Mouse (Mus musculus): ENCODE measurements around the gene Pdf. TPM values are rescaled to one million over a fixed set of nuclear protein-coding genes. Genes with fewer than 3 reads are reported as not detected.

Gene Pdf
- total and polyA plus RNA-seq, 3 experiments, result 36.0 to 43.6 TPM; not detected in 1

DNA sequence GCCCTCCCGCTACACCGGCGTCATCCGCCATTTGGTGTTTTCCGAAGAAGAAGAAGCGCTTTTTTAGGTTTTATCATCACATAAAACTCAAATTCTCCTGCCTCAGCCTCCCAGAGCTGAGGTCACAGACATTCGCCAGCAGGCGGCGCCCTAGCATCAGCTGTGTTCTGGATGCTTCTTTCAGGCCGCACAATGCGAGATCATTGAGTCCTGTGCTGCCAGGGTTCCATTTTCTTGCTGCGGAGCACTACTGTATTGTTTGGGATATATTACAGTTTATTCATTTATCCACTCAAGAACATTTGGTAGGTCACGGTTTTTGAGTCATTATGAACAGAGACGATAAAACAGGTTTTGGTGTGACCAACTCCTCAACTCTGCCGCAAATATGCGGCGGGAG is 36.9 kb upstream of the Pdf start:
- Histone ChIP-seq H3K79me2 (ENCODE audit: control insufficient read depth, insufficient read depth, low read length, poor library complexity) (peaks cover 2% of the 10 kb centered on the region), H3K9me3 (replicated peaks; ENCODE audit: insufficient read depth, low read length) (no peaks in the 10 kb centered on the region), H3K4me3 (ENCODE audit: control insufficient read depth in 1 of 2, insufficient read depth in 1 of 2, low read depth in 2 of 2, low read length in 2 of 2) (no peak overlapping the region), H3K9ac (ENCODE audit: control insufficient read depth, low read depth, low read length, poor library complexity, severe bottlenecking) (no peak overlapping the region), H3K36me3 (ENCODE audit: control insufficient read depth in 1 of 2, insufficient read depth in 2 of 2, low read length in 2 of 2) (peaks cover 0 to 13% of the 10 kb centered on the region in 2 experiments; a peak in 2 of 4 replicates), H3K27ac (ENCODE audit: control insufficient read depth, low read depth, low read length) (no peak overlapping the region), H3K4me1 (ENCODE audit: control insufficient read depth in 1 of 2, insufficient read depth in 2 of 2, low read length in 2 of 2) (no peaks in the 10 kb centered on the region), H3K27me3 (ENCODE audit: control insufficient read depth in 1 of 2, insufficient read depth in 2 of 2, low read length in 2 of 2) (no peaks in the 10 kb centered on the region)
- peak; percentile 34 for DNase-seq (ENCODE audit: low read depth, low spot score)
- TF ChIP-seq TBP (IDR thresholded peaks at IDR 0.05; ENCODE audit: low read depth, low read length), result no peak
- peak; percentile 19 for TF ChIP-seq RAD21 (IDR thresholded peaks at IDR 0.05; ENCODE audit: low read depth, low read length)
- TF ChIP-seq CTCF (IDR thresholded peaks at IDR 0.05 in 2 of 3, conservative IDR thresholded peaks at IDR 0.05 in 1 of 3; ENCODE audit: control insufficient read depth in 1 of 3, insufficient read depth in 1 of 3, low read depth in 2 of 3, low read length in 3 of 3, poor library complexity in 1 of 3, severe bottlenecking in 1 of 3), result peak; percentile 41 to 77 (median 54)

DNA sequence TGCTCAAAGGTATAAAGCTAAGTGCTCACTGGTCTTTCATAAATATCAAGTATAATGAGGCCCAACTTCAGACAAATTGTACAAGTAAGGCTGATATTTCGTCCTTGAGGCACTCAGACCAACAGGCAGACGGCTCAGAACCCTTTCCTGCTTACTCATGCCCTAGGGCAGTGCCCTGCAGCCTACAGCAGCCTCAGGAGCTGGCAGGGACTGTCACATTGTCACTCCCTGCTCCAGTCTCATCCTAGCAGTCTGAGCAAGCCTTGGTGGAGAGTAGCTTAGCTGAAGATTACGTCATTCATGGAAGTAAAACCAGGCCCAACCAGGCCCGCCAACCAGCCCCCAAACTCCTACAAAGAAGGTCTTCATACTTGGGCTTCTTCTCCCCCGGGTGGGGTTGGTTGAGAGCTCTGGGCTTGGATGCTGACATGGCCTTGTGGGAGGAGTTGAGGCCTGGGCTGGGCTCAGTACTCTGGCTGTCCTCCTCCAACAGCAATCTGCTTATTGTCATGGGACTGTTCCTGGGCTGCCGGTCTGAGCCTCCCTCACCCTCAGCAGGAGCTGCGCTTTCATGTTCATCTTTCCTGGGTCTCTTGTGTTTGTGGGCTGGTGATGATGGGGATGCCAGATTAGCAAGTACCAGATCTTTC is 27.9 kb upstream of the Pdf start:
- peaks cover 0 to 11% of the 10 kb centered on the region in 2 experiments; a peak in 2 of 4 replicates for H3K36me3 ChIP-seq (ENCODE audit: control insufficient read depth in 1 of 2, insufficient read depth in 2 of 2, low read length in 2 of 2)
- no peaks in the 10 kb centered on the region for H3K9me3 ChIP-seq (replicated peaks; ENCODE audit: insufficient read depth, low read length)
- no peak overlapping the region for H3K27ac ChIP-seq (ENCODE audit: control insufficient read depth, low read depth, low read length)
- H3K4me1 ChIP-seq (ENCODE audit: control insufficient read depth in 1 of 2, insufficient read depth in 2 of 2, low read length in 2 of 2), result no peaks in the 10 kb centered on the region
- H3K79me2 ChIP-seq (ENCODE audit: control insufficient read depth, insufficient read depth, low read length, poor library complexity), result no peaks in the 10 kb centered on the region
- no peak overlapping the region for H3K4me3 ChIP-seq (ENCODE audit: control insufficient read depth in 1 of 2, insufficient read depth in 1 of 2, low read depth in 2 of 2, low read length in 2 of 2)
- H3K9ac ChIP-seq (ENCODE audit: control insufficient read depth, low read depth, low read length, poor library complexity, severe bottlenecking), result no peak overlapping the region
- no peaks in the 10 kb centered on the region for H3K27me3 ChIP-seq (ENCODE audit: control insufficient read depth in 1 of 2, insufficient read depth in 2 of 2, low read length in 2 of 2)
- no peak for TF ChIP-seq CHD2 (IDR thresholded peaks at IDR 0.05; ENCODE audit: low read length)
- no peak for TF ChIP-seq UBTF (IDR thresholded peaks at IDR 0.05; ENCODE audit: borderline replicate concordance, insufficient read depth, low read depth, low read length)
- TF ChIP-seq ZKSCAN1 (IDR thresholded peaks at IDR 0.05; ENCODE audit: low read depth, low read length), result no peak
- TF ChIP-seq USF2 (IDR thresholded peaks at IDR 0.05; ENCODE audit: borderline replicate concordance in 1 of 2, insufficient read depth in 1 of 2, low read depth in 1 of 2, low read length in 2 of 2), result no peak
- TF ChIP-seq POLR2AphosphoS2 (IDR thresholded peaks at IDR 0.05; ENCODE audit: low read length), result no peak
- TF ChIP-seq MAFK (IDR thresholded peaks at IDR 0.05; ENCODE audit: borderline replicate concordance, low read depth, low read length), result no peak
- no peak for TF ChIP-seq SMC3 (IDR thresholded peaks at IDR 0.05; ENCODE audit: low read depth, low read length)
- TF ChIP-seq TAL1 (IDR thresholded peaks at IDR 0.05; ENCODE audit: low read length), result no peak
- no peak for TF ChIP-seq GABPA (IDR thresholded peaks at IDR 0.05; ENCODE audit: low read depth, low read length)
- no peak for TF ChIP-seq MXI1 (IDR thresholded peaks at IDR 0.05; ENCODE audit: low read depth, low read length)
- TF ChIP-seq POLR2A (IDR thresholded peaks at IDR 0.05; ENCODE audit: control insufficient read depth in 1 of 2, insufficient read depth in 1 of 2, low read depth in 1 of 2, low read length in 2 of 2, poor library complexity in 1 of 2), result no peak
- no peak for TF ChIP-seq MYC (IDR thresholded peaks at IDR 0.05; ENCODE audit: low read depth, low read length)
- TF ChIP-seq GATA1 (IDR thresholded peaks at IDR 0.05; ENCODE audit: low read depth, low read length), result no peak
- TF ChIP-seq CTCF (IDR thresholded peaks at IDR 0.05 in 2 of 3, conservative IDR thresholded peaks at IDR 0.05 in 1 of 3; ENCODE audit: control insufficient read depth in 1 of 3, insufficient read depth in 1 of 3, low read depth in 2 of 3, low read length in 3 of 3, poor library complexity in 1 of 3, severe bottlenecking in 1 of 3), result no peak
- TF ChIP-seq E2F4 (IDR thresholded peaks at IDR 0.05; ENCODE audit: borderline replicate concordance, low read depth, low read length), result no peak
- TF ChIP-seq SIN3A (IDR thresholded peaks at IDR 0.05; ENCODE audit: low read length), result no peak
- no peak for TF ChIP-seq JUND (IDR thresholded peaks at IDR 0.05; ENCODE audit: low read depth, low read length)
- TF ChIP-seq MAX (IDR thresholded peaks at IDR 0.05; ENCODE audit: low read length), result no peak
- DNase-seq (ENCODE audit: low read depth, low spot score), result no peak

All from MEL (cell line).